Mouse (Mus musculus) ES-Bruce4 (cell line): ENCODE data around the gene Atmin. TPM values are rescaled to one million over a fixed set of nuclear protein-coding genes. Genes with fewer than 3 reads are reported as not detected.

ENCODE experiments used
- H3K27ac ChIP-seq: 2 replicates; pipeline ENCODE4 v1.5.1; 2012; ENCODE audit warnings: low read length, inconsistent platforms; ENCODE audit not compliant: insufficient read depth
- H3K27me3 ChIP-seq: 2 replicates; pipeline ENCODE4 v1.6.1; 2012; ENCODE audit warnings: mild to moderate bottlenecking, low read length, inconsistent platforms; ENCODE audit not compliant: control insufficient read depth, poor library complexity, insufficient read depth, severe bottlenecking
- H3K36me3 ChIP-seq: 2 replicates; pipeline ENCODE4 v1.6.1; 2012; ENCODE audit warnings: inconsistent platforms, mild to moderate bottlenecking, low read length, moderate library complexity; ENCODE audit not compliant: control insufficient read depth, poor library complexity, insufficient read depth, severe bottlenecking
- H3K4me1 ChIP-seq: one replicate; pipeline ENCODE4 v1.8.1; 2011; ENCODE audit warnings: low read length; ENCODE audit not compliant: control insufficient read depth, insufficient read depth
- H3K4me3 ChIP-seq: 2 replicates; pipeline ENCODE4 v1.5.1; 2011; ENCODE audit warnings: low read depth, mild to moderate bottlenecking, low read length
- H3K9ac ChIP-seq: 2 replicates; pipeline ENCODE4 v1.6.1; 2012; ENCODE audit warnings: low read depth, mild to moderate bottlenecking, inconsistent platforms; ENCODE audit not compliant: poor library complexity, severe bottlenecking
- H3K9me3 ChIP-seq: replicated peaks from 2 replicates; pipeline ENCODE4 v1.6.1; 2012; ENCODE audit warnings: mild to moderate bottlenecking, low read length, inconsistent platforms; ENCODE audit not compliant: control insufficient read depth, poor library complexity, insufficient read depth, severe bottlenecking
- CTCF ChIP-seq: IDR thresholded peaks from one replicate; pipeline ENCODE4 v1.8.1; 2011; ENCODE audit warnings: low read depth, low read length
- EP300 ChIP-seq: IDR thresholded peaks from 2 replicates; pipeline ENCODE4 v1.6.1; 2011; ENCODE audit warnings: low read depth, low read length; ENCODE audit not compliant: insufficient read depth
- POLR2A ChIP-seq: IDR thresholded peaks from one replicate; pipeline ENCODE4 v1.8.1; 2011; ENCODE audit warnings: low read length; ENCODE audit not compliant: insufficient read depth
- polyA plus RNA-seq: library from polyadenylated mRNA; stranded (reverse); fragments of >200 nt; gene quantifications from 2 replicates; pipeline ENCODE4 v1.2.4, GENCODE M21; 2011; ENCODE audit warnings: low read depth; ENCODE audit not compliant: missing spikeins, insufficient read depth, insufficient read length

Gene Atmin
- polyA plus RNA-seq, 1 experiment, result 42.1 TPM

GRCm38 (mm10) chr8:116954415-116954814, 11.2 kb downstream of the Atmin start:
- no peaks in the 10 kb centered on the region for H3K9me3 ChIP-seq
- no peak for TF ChIP-seq EP300
- no peak for TF ChIP-seq POLR2A
- no peak for TF ChIP-seq CTCF
- H3K9ac ChIP-seq, result no peak overlapping the region
- peaks cover 49% of the 10 kb centered on the region for H3K36me3 ChIP-seq
- no peak overlapping the region for H3K27ac ChIP-seq
- no peak overlapping the region for H3K4me3 ChIP-seq
- H3K4me1 ChIP-seq, result no peaks in the 10 kb centered on the region
- H3K27me3 ChIP-seq, result no peaks in the 10 kb centered on the region

GRCm38 (mm10) chr8:116969531-116969930, 26.3 kb downstream of the Atmin start:
- Histone ChIP-seq H3K36me3 (no peaks in the 10 kb centered on the region), H3K4me3 (no peak overlapping the region), H3K9me3 (no peaks in the 10 kb centered on the region), H3K4me1 (no peaks in the 10 kb centered on the region), H3K27ac (no peak overlapping the region), H3K27me3 (no peaks in the 10 kb centered on the region), H3K9ac (no peak overlapping the region)
- no peak for TF ChIP-seq EP300
- no peak for TF ChIP-seq POLR2A
- TF ChIP-seq CTCF, result no peak

- no peaks in the 10 kb centered on the region for H3K36me3 ChIP-seq
- no peak overlapping the region for H3K4me3 ChIP-seq
- no peaks in the 10 kb centered on the region for H3K27me3 ChIP-seq
- H3K9ac ChIP-seq, result no peak overlapping the region
- peak overlapping the region; percentile 34 for H3K27ac ChIP-seq
- H3K9me3 ChIP-seq, result no peaks in the 10 kb centered on the region
- H3K4me1 ChIP-seq, result no peaks in the 10 kb centered on the region
- TF ChIP-seq EP300 (peak; percentile 74; the same call in 1 of the 2 replicates), POLR2A (no peak)
Measured at GRCm38 (mm10) chr8:116975066-116975465, 31.9 kb downstream of the Atmin start.

- H3K27me3 ChIP-seq, result no peaks in the 10 kb centered on the region
- H3K4me1 ChIP-seq, result no peaks in the 10 kb centered on the region
- peak overlapping the region; percentile 34 for H3K27ac ChIP-seq
- H3K36me3 ChIP-seq, result no peaks in the 10 kb centered on the region
- TF ChIP-seq EP300 (no peak), POLR2A (no peak), CTCF (no peak)
- H3K4me3 ChIP-seq, result no peak overlapping the region
- H3K9ac ChIP-seq, result no peak overlapping the region
- no peaks in the 10 kb centered on the region for H3K9me3 ChIP-seq
Measured at GRCm38 (mm10) chr8:116975606-116976005, 32.4 kb downstream of the Atmin start.

- H3K9me3 ChIP-seq, result no peaks in the 10 kb centered on the region
- H3K27ac ChIP-seq, result no peak overlapping the region
- TF ChIP-seq POLR2A (no peak), CTCF (no peak), EP300 (no peak)
- H3K27me3 ChIP-seq, result no peaks in the 10 kb centered on the region
- peak overlapping the region; percentile 36 for H3K9ac ChIP-seq
- H3K36me3 ChIP-seq, result peaks cover 6% of the 10 kb centered on the region
- H3K4me3 ChIP-seq, result peak overlapping the region; percentile 81
- H3K4me1 ChIP-seq, result no peaks in the 10 kb centered on the region
Measured at GRCm38 (mm10) chr8:116978052-116978451, 34.9 kb downstream of the Atmin start.

GRCm38 (mm10) chr8:116978631-116979256, 35.6 kb downstream of the Atmin start, which contains the start of gene 1700030J22Rik:
Gene 1700030J22Rik (minus strand): TSS chr8:116978959.
- peak within 1 kb of the TSS; percentile 36 for H3K9ac ChIP-seq
- H3K9me3 ChIP-seq, result no peaks in the 10 kb centered on the region
- H3K27ac ChIP-seq, result no peak within 1 kb of the TSS
- no peaks in the 10 kb centered on the region for H3K4me1 ChIP-seq
- peak; percentile 21 for TF ChIP-seq CTCF
- TF ChIP-seq POLR2A, result no peak
- H3K36me3 ChIP-seq, result peaks cover 13% of the 10 kb centered on the region
- H3K27me3 ChIP-seq, result no peaks in the 10 kb centered on the region
- peak within 1 kb of the TSS; percentile 81 for H3K4me3 ChIP-seq
